Mouse (Mus musculus): Measurements from ENCODE around the gene Chtf18. TPM values are rescaled to one million over a fixed set of nuclear protein-coding genes. Genes with fewer than 3 reads are reported as not detected.
"Not testable (repeated sequence)": the region's sequence is repeated elsewhere in the genome, so short reads cannot be mapped to it uniquely, and the experiment has no call there.

Gene Chtf18
- total RNA-seq (2021), result 1 to 10 TPM; 4.2 to 5.1 TPM

DNA sequence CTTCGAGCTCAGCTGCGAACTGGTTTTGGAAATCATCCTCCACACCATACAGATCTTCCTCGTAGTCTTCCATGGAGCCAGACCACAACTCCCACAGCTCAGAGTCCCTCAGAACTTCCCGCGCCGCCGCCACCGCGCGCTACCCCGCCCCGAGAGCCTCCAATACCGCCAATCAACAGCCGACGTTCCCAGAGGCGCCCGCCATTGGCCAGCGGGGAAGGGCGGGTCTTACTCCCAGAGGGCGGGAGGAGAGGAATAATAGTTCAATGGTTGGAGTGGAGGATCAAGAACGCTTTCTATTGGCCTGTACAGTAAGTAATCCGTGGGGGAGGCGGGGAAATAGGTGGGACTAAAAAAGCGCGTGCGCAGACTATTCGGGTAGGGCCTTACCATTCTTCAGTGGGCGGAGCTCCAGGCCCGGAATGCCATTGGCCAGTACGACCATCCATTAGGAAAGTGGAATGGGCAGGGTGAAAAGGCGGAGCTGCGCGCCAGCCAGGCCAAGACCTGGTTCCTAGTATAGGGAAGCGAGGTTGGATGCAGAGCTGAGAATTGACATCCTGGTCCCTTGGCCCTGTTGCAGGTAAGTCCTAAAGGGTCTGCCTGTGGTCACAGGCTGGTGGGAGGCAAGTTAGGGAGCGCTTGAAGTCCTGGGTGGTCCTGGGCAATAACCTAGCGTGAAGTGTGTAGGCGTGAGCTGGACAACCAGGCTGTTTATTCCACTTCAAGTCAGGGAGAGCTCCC lies at the start of gene Chtf18, which contains the start of gene Rpusd1:
TSS of gene Chtf18 (minus strand) at position 155 of the 744 bp plus-strand sequence.
TSS of gene Rpusd1 (plus strand) at position 406 of the 744 bp plus-strand sequence.
- intact Hi-C loops (cut with DNase I), result no loop called here
- peak; percentile 100 for DNase-seq

GRCm38 (mm10) chr17:25775318-25776062 lies 48.3 kb upstream of the Chtf18 start:
- intact Hi-C loops (cut with DNase I), result no loop called here
- no peak for DNase-seq

- peak; percentile 98 to 99 for DNase-seq
- intact Hi-C loops (cut with DNase I), result loop anchor here (1.0 kb wide), 1 partner anchor 28 kb away; no protein-coding TSS in a partner anchor
Observed at GRCm38 (mm10) chr17:25773549-25774120, 46.4 kb upstream of the Chtf18 start, which contains the start of gene Narfl. TSS of gene Narfl (plus strand) at chr17:25773776.

DNA sequence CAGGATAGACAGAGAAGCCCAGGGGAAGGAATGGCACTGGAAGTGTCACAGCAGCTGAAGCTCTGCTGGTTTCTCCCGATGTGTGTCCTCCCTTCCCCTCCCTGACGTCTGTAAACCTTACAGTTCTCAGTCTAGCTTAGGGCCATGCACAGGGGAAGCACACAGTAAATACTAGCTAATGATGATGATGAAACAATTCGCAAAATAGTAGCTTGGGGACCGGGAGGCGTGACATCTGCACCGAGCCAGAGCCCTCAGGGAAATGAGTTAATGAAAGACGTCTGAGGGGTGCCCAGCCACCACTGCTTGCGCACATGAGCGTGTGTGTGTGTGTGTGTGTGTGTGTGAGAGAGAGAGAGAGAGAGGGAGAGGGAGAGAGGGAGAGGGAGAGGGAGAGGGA lies 42.1 kb upstream of the Chtf18 start:
- DNase-seq, result no peak
- intact Hi-C loops (cut with DNase I), result no loop called here

DNA sequence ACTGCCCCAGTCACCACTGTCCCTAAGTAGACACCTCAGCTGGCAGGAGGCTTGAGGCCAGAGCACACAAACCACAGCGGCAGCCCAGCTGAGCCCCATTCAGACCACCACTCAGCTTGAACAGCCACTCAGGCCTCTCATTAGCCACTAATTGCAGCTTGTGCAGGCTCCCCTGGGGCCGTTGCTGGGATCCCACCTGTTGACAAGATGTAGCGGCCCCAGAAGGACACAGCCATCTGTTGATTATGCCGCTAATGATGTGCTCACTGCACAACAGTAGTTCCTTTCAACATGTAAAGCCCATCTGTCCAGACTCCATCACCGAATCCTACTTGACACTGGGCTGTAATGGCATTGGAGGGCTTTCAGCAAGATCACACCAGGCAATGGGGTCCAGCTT lies 38.7 kb upstream of the Chtf18 start:
- intact Hi-C loops (cut with DNase I), result no loop called here

GRCm38 (mm10) chr17:25762591-25762990 lies 35.4 kb upstream of the Chtf18 start:
- DNase-seq, result no peak
- intact Hi-C loops (cut with DNase I), result no loop called here

More for the DNA sequence above, 38.7 kb upstream of the Chtf18 start:
- no peak for DNase-seq

GRCm38 (mm10) chr17:25761561-25761970 lies 34.3 kb upstream of the Chtf18 start:
- no peak for DNase-seq
- intact Hi-C loops (cut with DNase I), result no loop called here

DNA sequence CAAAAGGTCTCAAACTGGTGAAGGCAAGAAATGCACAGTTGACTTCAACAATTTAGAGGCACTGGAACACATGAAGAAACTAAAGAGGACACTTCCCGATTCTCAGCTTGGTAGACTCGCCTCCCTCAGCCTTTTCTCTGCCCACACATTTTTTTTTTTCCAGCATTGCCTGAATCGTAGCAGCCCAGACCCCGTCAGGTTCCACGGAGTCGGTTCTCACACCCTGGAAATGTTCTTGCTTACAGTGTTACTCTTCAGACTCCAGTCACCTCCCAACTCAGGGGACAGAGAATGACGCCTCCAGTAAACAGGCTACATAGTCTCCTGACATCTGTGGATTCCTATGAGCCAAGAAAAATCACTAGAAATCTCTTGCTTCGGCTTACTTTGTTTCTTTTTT lies 32.9 kb upstream of the Chtf18 start:
- intact Hi-C loops (cut with DNase I), result no loop called here
- DNase-seq, result no peak

- intact Hi-C loops (cut with DNase I), result no loop called here
- DNase-seq, result no peak
Observed at GRCm38 (mm10) chr17:25757691-25758090, 30.5 kb upstream of the Chtf18 start.

DNA sequence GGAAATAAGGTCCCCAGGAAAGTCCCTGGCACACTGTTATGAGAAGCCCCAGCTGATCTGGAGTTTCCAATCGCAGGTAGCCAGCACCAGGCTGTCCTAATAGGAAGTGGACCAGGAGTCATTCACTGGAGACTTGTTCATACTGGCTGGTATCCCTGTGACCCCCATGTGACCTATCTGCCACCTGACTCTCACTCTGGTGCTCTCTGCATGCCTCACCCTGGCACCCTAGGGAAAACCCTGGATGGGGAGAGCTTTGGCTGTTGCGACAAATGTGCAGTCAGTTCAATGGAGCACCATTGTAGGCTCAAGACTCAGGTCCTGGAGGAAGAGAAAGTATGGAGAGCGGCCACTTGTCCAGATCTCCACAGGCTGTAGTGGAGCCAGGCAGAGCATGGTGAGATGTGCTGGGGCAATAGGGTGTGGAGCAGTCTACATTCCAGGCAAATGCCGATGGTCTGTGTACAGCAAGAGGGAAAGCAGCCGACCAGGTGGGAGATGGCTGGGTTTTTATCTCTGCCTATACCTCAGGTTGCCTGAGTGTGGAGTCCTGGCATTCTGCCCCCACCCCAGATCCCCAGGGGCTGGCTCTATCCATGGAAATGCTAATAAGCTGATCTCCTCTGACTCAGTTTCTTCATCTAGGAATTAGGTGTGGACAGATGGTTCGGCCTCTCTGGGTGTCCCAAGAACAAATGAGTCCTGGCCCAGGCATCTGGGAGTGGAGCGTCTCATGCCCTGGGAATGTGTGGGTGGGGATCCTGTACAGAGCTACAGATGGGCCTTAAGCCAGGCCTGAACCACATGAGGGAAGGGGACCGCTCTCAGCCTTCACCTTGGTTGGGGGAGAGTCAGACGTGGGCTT lies 29.4 kb upstream of the Chtf18 start:
- intact Hi-C loops (cut with DNase I), result no loop called here
- no peak for DNase-seq

DNA sequence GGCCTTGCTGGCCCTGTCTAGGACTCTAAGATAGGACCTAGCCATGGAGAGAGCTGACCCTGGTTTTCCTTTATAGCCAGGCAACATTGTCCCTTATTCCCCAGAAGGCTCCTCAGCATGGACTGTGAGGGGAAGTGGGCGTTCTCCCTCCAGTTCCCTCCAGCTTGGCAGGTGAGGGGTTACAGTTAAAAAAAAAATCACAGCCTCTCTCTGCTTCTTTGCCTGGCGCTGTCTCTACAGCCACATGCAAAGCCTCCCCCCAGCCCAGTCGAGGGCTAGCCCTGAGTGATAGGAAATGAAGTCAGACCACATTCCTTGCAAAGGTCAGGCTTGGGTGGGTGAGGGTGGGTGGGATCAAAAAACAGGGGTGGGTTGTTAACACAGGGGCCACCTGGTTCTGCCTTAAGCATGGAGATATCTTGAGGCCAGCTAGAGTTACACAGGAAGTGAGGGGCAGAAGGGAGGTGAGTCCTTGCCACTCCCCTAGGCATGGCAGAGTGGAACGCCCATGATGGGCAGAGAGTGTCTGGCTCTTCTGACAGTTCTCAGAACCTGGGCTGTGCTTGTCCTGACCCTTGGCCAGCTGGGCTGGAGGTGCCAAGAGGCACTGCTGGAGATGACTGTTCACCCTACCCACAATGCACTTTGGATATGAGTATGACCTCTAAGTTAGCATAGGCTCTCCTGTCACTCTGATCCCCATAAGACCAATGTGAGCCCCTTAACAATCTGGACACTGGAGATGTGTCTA lies 28.6 kb upstream of the Chtf18 start:
- intact Hi-C loops (cut with DNase I), result no loop called here
- DNase-seq, result no peak

DNA sequence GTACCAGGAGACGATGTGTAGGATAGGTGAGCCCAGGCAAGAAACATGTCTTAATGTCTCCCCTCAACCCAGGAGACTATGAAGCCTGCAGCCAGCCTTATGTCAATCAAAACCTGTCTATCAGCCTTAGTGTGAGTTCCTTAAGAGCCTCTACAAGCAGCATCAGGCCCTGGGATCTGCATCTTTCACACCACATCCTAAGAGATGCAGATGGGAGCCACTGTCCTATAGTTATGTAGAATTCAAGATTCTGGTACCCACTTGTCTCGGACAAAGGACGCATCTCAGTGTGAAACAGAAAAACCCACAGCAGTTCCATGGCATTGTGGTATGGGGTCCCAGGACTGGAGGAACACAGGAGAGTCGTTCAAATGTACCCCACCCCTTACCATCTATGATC lies 27.9 kb upstream of the Chtf18 start:
- intact Hi-C loops (cut with DNase I), result no loop called here
- no peak for DNase-seq

DNA sequence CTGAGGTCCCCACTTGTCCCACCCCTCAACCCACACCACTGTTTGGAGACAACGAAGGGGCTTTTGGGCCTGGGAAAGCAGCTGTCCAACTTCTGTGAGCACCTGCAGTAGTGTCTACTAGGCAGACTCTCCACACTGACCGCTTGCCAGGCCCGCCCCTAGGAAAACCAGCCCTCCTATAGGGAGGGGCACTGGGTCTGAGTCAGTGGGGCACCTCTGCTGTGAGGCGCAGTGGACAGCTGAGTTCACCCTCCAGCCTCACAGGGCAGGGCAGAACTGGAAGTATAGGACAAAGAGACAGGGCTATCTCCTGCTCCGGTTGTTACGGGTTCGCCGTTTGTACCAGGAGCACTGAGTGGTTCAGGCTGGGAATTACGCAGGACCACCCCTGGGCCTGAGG lies 27.0 kb upstream of the Chtf18 start, which contains the start of gene Msln:
TSS of gene Msln (minus strand) at position 138 of the 400 bp plus-strand sequence.
- intact Hi-C loops (cut with DNase I), result no loop called here
- no peak for DNase-seq

DNA sequence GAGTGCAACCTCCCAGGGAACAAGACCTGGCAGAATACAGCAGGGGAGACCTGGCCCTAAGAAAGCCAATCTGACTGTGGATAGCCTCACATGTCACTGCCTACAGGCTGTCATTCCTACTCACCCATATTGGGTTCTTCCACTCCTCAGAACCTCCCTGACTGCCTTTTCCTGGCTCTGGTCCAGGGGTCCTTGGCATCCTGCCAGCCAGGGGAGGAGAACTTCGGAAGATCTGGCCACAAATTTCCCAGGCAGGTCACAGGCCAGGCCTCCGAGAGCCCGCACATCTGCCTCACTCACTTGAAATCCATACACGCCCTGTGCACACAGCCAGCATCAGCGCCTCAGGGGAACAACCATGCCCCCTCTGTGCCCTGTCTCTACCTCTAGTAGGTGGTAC lies 24.2 kb upstream of the Chtf18 start:
- peak; percentile 46 to 67 for DNase-seq
- intact Hi-C loops (cut with DNase I), result no loop called here

DNA sequence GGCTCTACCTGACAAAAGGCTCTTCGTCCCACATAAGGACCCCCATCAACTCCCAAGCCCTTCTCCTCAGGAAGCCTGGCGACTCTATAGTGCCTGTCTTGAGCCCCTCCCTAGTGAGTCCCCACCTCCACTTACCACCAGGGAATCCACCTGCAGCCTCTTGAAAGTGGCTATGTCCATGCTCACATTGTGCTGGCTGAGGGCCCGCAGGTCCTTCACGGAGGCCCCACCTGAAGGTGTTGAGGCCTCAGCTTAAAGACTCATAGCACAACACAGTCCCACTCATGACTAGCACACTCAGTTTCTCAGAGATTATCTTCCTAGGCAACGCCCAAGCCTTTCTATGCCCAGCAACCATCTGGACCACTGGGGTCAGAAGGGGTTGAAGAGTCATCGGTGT lies 22.1 kb upstream of the Chtf18 start:
- no peak for DNase-seq
- intact Hi-C loops (cut with DNase I), result no loop called here

- intact Hi-C loops (cut with DNase I), result no loop called here
- no peak for DNase-seq
Observed at GRCm38 (mm10) chr17:25748238-25748637, 21.0 kb upstream of the Chtf18 start.

- intact Hi-C loops (cut with DNase I), result no loop called here
- no peak for DNase-seq
Observed at GRCm38 (mm10) chr17:25744311-25744710, 17.1 kb upstream of the Chtf18 start.

- intact Hi-C loops (cut with DNase I), result no loop called here
- DNase-seq, result no peak
Observed at GRCm38 (mm10) chr17:25743831-25744230, 16.6 kb upstream of the Chtf18 start.

GRCm38 (mm10) chr17:25741471-25741870 lies 14.3 kb upstream of the Chtf18 start:
- intact Hi-C loops (cut with DNase I); DNase-seq: not testable (repeated sequence)

- intact Hi-C loops (cut with DNase I), result no loop called here
- no peak for DNase-seq
Observed at GRCm38 (mm10) chr17:25738861-25739260, 11.6 kb upstream of the Chtf18 start.

Measured in heart, postnatal 10 days (tissue).